Mouse (Mus musculus) embryonic fibroblast, embryonic 13.5 days (primary cell): ENCODE data around the gene Id3.

ENCODE experiments used
- CTCF ChIP-seq: IDR thresholded peaks from 2 replicates; pipeline ENCODE4 v1.5.1; 2011; ENCODE audit warnings: mild to moderate bottlenecking, control low read depth, low read length, moderate library complexity, borderline replicate concordance; ENCODE audit not compliant: insufficient read depth
- POLR2A ChIP-seq: IDR thresholded peaks from 2 replicates; pipeline ENCODE4 v1.6.1; 2011; ENCODE audit warnings: low read depth, mild to moderate bottlenecking, control low read depth, low read length, moderate library complexity

DNA sequence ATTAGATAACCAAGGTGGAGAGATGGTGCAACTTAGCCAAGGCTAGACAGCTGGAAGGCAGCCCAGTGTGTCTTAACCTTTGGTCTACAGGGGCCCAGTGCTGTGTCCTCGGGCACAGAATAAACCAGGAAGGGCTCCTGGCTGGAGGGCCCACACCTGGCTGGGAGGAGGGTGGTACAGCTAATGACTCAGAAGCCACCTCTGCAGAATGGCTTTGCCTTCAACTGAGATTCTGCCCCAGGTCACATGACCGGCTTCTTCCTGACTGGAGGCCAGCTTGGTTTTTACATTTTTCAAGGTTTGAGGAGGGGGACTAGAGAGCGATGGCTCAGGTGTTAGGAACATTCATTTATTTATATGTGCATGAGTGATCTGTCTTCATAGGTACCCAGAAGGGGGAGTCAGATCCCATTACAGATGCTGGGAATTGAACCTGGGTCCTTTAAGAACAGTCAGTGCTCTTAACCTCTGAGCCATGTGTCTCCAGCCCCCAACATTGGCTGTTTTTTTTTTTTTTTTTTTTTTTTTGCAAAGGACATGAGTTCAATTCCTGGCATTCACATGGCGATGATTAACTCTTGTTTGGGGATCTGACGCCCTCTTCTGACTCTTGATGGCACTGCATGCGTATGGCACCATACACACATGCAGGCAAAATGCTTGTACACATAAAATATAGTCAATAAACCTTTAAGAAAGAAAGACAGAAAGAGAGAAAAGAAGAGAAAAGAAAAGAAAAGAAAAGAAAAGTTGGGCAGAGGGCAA, 45.9 kb downstream of the Id3 start:
- TF ChIP-seq CTCF: no peak
- no peak for TF ChIP-seq POLR2A
